8 mouse cellular contexts compared by ENCODE assay signal in genomic region chr11:50326302-50326966, GRCm38 (mm10). TPM values are rescaled to one million over a fixed set of nuclear protein-coding genes. Genes with fewer than 3 reads are reported as not detected.
DNase-seq lines count a peak whose midpoint lies in the region; ATAC-seq and TF ChIP-seq lines count a peak whose summit lies in the region.

No protein-coding gene starts in this region.

- no peak for ATAC-seq in lung, embryonic 15.5 days (ENCODE audit: borderline replicate concordance, extremely low read depth, low FRiP score, low TSS enrichment)
- ATAC-seq in intestine, embryonic 15.5 days: no peak
- no peak; the same call in 1 of the 2 replicates for ATAC-seq in frontal cortex, adult (ENCODE audit: low TSS enrichment)

- H3K9ac ChIP-seq in lung, embryonic 15.5 days: peak overlapping the region; percentile 80
- peak overlapping the region; percentile 65 for H3K9ac ChIP-seq in intestine, embryonic 15.5 days

- no peak for TF ChIP-seq CTCF in olfactory bulb, adult 2 months (IDR thresholded peaks at IDR 0.05; ENCODE audit: insufficient read depth, low read depth, low read length)

- peak overlapping the region; percentile 63 for H3K4me2 ChIP-seq in lung, embryonic 15.5 days
- H3K4me2 ChIP-seq in intestine, embryonic 15.5 days (replicated peaks): peak overlapping the region; percentile 68

- intact Hi-C loops in gastrocnemius, postnatal 36 days (cut with DNase I): no loop called here

- peak overlapping the region; percentile 93 for H3K27ac ChIP-seq in lung, embryonic 15.5 days
- H3K27ac ChIP-seq in embryonic facial prominence, embryonic 10.5 days (replicated peaks): peak overlapping the region; percentile 98
- peak overlapping the region; percentile 77 for H3K27ac ChIP-seq in intestine, embryonic 15.5 days
- H3K27ac ChIP-seq in olfactory bulb, adult 2 months (ENCODE audit: insufficient read depth, low read depth, low read length): peak overlapping the region; percentile 72

- no peaks in the 10 kb centered on the region for H3K27me3 ChIP-seq in lung, embryonic 15.5 days
- H3K27me3 ChIP-seq in embryonic facial prominence, embryonic 10.5 days (replicated peaks; ENCODE audit: low read depth, poor library complexity, severe bottlenecking): no peaks in the 10 kb centered on the region
- H3K27me3 ChIP-seq in intestine, embryonic 15.5 days (replicated peaks): no peaks in the 10 kb centered on the region

- H3K4me3 ChIP-seq in lung, embryonic 15.5 days: peak overlapping the region; percentile 98
- H3K4me3 ChIP-seq in embryonic facial prominence, embryonic 10.5 days: peak overlapping the region; percentile 98
- peak overlapping the region; percentile 87 for H3K4me3 ChIP-seq in intestine, embryonic 15.5 days (replicated peaks)
- peak overlapping the region; percentile 86 for H3K4me3 ChIP-seq in olfactory bulb, adult 2 months (ENCODE audit: insufficient read depth, low read depth, low read length)

- DNase-seq in lung, postnatal 10 days: no peak
- DNase-seq in embryonic facial prominence, embryonic 10.5 days (ENCODE audit: low spot score): no peak
- DNase-seq in spleen, adult 18-20 months: no peak
- DNase-seq in gastrocnemius, postnatal 36 days: no peak

- H3K36me3 ChIP-seq in lung, embryonic 15.5 days: no peaks in the 10 kb centered on the region
- peaks cover 30% of the 10 kb centered on the region for H3K36me3 ChIP-seq in embryonic facial prominence, embryonic 10.5 days (replicated peaks)
- H3K36me3 ChIP-seq in intestine, embryonic 15.5 days: no peaks in the 10 kb centered on the region

- TF ChIP-seq POLR2A in olfactory bulb, adult 2 months (IDR thresholded peaks at IDR 0.05; ENCODE audit: insufficient read depth, low read depth, low read length): no peak

- no peaks in the 10 kb centered on the region for H3K9me3 ChIP-seq in lung, embryonic 15.5 days
- no peaks in the 10 kb centered on the region for H3K9me3 ChIP-seq in embryonic facial prominence, embryonic 10.5 days
- H3K9me3 ChIP-seq in intestine, embryonic 15.5 days: no peaks in the 10 kb centered on the region

- peaks cover 26% of the 10 kb centered on the region for H3K4me1 ChIP-seq in lung, embryonic 15.5 days
- H3K4me1 ChIP-seq in embryonic facial prominence, embryonic 10.5 days: peaks cover 30% of the 10 kb centered on the region
- H3K4me1 ChIP-seq in intestine, embryonic 15.5 days (replicated peaks): 0 out of 2 replicates have a peak, but pooled peaks cover 5% of the 10 kb centered on the region
- H3K4me1 ChIP-seq in olfactory bulb, adult 2 months (ENCODE audit: control insufficient read depth, insufficient read depth, low read length): no peaks in the 10 kb centered on the region

- 3% methylated on average over 7 of the region's 7 CpGs for WGBS in lung, embryonic 15.5 days
- 10% methylated on average over 7 of the region's 7 CpGs for WGBS in embryonic facial prominence, embryonic 10.5 days
- WGBS in intestine, embryonic 15.5 days: 4% methylated on average over 7 of the region's 7 CpGs
- 4% methylated on average over 7 of the region's 7 CpGs for WGBS in olfactory bulb, adult 2 months

RNA-seq across cellular contexts. Expression of gene Canx, which starts 1.0 kb away (rescaled TPM):
- polyA plus RNA-seq in lung, embryonic 15.5 days (2015; fragmentation: Nextera tagmentation; extraction: Ambion mirVana): 352 and 360 TPM in 2 replicates
- polyA plus RNA-seq in embryonic facial prominence, embryonic 10.5 days (2016; fragmentation: Nextera tagmentation; extraction: Ambion mirVana): 318 and 328 TPM in 2 replicates
- 358 and 379 TPM in 2 replicates for polyA plus RNA-seq in intestine, embryonic 15.5 days (2015; fragmentation: Nextera tagmentation; extraction: Ambion mirVana)
- polyA plus RNA-seq in olfactory bulb, adult 2 months (2012; ENCODE audit: insufficient read depth, insufficient read length, low replicate concordance, missing spikeins): 193 and 359 TPM in 2 replicates
- total RNA-seq in gastrocnemius, postnatal 36 days (2021): 100 to 1,000 TPM in 1 of 2 experiments, 10 to 100 TPM in 1; 76.4 to 103 TPM

RNA-seq across cellular contexts. Expression of gene Cby3, which starts 27.8 kb away (rescaled TPM):
- 0.24 and 0.30 TPM in 2 replicates for polyA plus RNA-seq in lung, embryonic 15.5 days (2015; fragmentation: Nextera tagmentation; extraction: Ambion mirVana)
- polyA plus RNA-seq in embryonic facial prominence, embryonic 10.5 days (2016; fragmentation: Nextera tagmentation; extraction: Ambion mirVana): 0.52 TPM in 1 of 2 replicates, not detected in the other
- 0.42 and 0.49 TPM in 2 replicates for polyA plus RNA-seq in intestine, embryonic 15.5 days (2015; fragmentation: Nextera tagmentation; extraction: Ambion mirVana)
- polyA plus RNA-seq in olfactory bulb, adult 2 months (2012; ENCODE audit: insufficient read depth, insufficient read length, low replicate concordance, missing spikeins): not detected in 2 replicates
- not detected for total RNA-seq in gastrocnemius, postnatal 36 days (2021)

RNA-seq across cellular contexts. Expression of gene Maml1, which starts 34.3 kb away (rescaled TPM):
- polyA plus RNA-seq in lung, embryonic 15.5 days (2015; fragmentation: Nextera tagmentation; extraction: Ambion mirVana): 6.2 and 6.5 TPM in 2 replicates
- polyA plus RNA-seq in embryonic facial prominence, embryonic 10.5 days (2016; fragmentation: Nextera tagmentation; extraction: Ambion mirVana): 6.7 and 7.2 TPM in 2 replicates
- polyA plus RNA-seq in intestine, embryonic 15.5 days (2015; fragmentation: Nextera tagmentation; extraction: Ambion mirVana): 4.1 and 4.3 TPM in 2 replicates
- polyA plus RNA-seq in olfactory bulb, adult 2 months (2012; ENCODE audit: insufficient read depth, insufficient read length, low replicate concordance, missing spikeins): not detected in 2 replicates
- total RNA-seq in gastrocnemius, postnatal 36 days (2021): 1 to 10 TPM; 4.8 to 6.3 TPM

RNA-seq across cellular contexts. Expression of gene Hnrnph1, which starts 50.4 kb away (rescaled TPM):
- polyA plus RNA-seq in lung, embryonic 15.5 days (2015; fragmentation: Nextera tagmentation; extraction: Ambion mirVana): 489 and 493 TPM in 2 replicates
- polyA plus RNA-seq in embryonic facial prominence, embryonic 10.5 days (2016; fragmentation: Nextera tagmentation; extraction: Ambion mirVana): 611 and 614 TPM in 2 replicates
- 302 and 324 TPM in 2 replicates for polyA plus RNA-seq in intestine, embryonic 15.5 days (2015; fragmentation: Nextera tagmentation; extraction: Ambion mirVana)
- 611 and 1,562 TPM in 2 replicates for polyA plus RNA-seq in olfactory bulb, adult 2 months (2012; ENCODE audit: insufficient read depth, insufficient read length, low replicate concordance, missing spikeins)
- total RNA-seq in gastrocnemius, postnatal 36 days (2021): 10 to 100 TPM; 73.4 to 85.8 TPM
